Mouse (Mus musculus) cerebellum, adult 2 months (tissue): ENCODE results near the gene Aen.

ENCODE experiments used
- CTCF ChIP-seq: fragments of 200-500 bp; IDR thresholded peaks from 2 replicates; pipeline ENCODE4 v1.5.1; 2011; ENCODE audit warnings: low read depth, mild to moderate bottlenecking, control low read depth, low read length, moderate library complexity, borderline replicate concordance; ENCODE audit not compliant: insufficient read depth
- POLR2A ChIP-seq: fragments of 200-500 bp; IDR thresholded peaks from 2 replicates; pipeline ENCODE4 v1.6.1; 2011; ENCODE audit warnings: low read length, control low read depth, borderline replicate concordance; ENCODE audit not compliant: insufficient read depth

DNA sequence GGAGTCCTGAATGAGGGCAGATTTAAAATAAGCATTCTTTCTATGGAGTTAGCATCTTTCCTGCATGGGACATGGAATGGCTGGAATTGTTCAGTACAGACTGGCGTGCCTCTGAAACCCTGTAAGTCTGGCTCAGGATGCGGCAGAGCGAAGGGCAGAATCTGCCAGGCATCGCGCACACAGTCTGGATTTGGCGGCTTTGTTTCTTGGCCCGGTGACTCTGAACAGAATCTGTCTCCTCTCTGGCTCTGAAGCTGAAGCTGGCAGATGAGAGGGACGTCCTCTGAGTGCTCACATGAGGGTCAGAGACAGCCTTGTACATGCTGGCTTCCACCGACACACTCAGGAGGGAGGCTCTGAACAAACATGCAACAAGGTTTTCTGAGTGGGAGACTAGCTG lies 30.5 kb downstream of the Aen start:
- TF ChIP-seq CTCF = no peak
- no peak for TF ChIP-seq POLR2A
